Mouse (Mus musculus) frontal cortex, postnatal 10 days (tissue): ENCODE data around the gene Mmp15.

ENCODE experiments used
- DNase-seq, 2 experiments: peaks; one replicate each; pipeline ENCODE4 v3.0.0; 2022; ENCODE audit warnings: low spot score in 2 of 2, mixed read lengths in 1 of 2

The Mmp15 gene

DNA sequence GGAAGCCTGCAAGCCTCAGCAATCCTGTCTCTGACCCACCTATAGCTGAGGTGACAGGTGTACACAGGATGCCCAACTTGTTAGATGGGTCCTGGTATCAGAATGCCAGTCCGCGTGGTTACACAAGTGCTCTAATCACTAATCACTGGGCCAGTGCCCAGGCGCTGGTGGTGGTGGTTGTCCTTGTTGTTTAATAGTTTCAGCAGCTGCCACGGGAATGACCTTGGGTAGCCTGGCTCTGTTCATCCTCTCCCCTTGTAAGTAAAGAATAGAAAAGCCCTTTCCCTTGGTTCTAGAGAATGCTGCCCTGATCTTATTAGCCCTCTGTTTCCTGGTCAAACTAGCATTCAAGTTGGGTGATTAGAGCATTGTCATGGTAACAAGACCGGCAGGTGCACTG lies 10.3 kb upstream of the Mmp15 start:
- DNase-seq, result no peak

- no peak for DNase-seq
These were observed 7.4 kb upstream of the Mmp15 start for GRCm38 (mm10) chr8:95344668-95345067.

DNA sequence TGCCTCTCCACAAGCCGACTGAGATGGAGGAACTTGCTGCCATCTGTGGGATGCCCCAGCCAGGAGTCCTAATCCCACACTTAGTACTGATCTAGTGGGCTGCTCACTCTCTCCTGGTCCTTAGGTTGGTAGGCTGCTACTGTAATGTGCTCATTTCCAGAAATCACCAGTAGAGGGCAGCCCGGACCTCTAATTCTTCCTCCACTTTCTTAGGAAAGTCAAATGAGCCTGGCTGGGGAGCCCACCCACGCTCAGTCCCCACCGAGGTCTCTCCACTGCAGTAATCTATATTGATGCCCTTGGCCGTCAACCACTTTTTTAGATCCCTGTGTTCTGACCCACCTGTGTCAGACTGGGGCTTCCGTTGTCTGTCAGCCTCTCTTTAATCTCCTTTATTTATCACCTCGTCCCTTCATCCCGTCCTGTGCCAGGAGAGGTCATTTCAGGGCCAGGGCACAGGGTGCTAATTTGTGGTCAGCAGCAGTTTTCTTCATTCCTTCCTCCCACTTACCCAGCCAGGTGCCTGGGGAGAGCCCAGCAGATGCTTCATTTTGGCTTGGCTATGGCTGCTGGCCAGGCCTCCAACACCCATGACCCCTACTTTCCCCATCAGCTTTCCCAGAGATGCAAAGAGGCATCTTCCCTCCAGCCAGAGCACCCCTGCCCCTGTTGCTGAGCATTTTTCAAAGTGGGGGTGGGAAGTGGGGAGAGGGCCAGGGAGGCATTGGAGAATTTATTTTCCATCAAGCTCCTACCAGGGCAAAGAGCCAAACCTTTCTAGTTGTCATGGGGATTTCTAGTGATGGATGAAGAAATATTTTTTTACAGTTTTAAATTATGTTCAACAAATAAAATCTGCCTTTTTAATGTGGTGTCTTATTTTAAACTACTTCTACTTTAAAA lies 5.2 kb upstream of the Mmp15 start:
- peak; percentile 75 to 78 for DNase-seq

DNA sequence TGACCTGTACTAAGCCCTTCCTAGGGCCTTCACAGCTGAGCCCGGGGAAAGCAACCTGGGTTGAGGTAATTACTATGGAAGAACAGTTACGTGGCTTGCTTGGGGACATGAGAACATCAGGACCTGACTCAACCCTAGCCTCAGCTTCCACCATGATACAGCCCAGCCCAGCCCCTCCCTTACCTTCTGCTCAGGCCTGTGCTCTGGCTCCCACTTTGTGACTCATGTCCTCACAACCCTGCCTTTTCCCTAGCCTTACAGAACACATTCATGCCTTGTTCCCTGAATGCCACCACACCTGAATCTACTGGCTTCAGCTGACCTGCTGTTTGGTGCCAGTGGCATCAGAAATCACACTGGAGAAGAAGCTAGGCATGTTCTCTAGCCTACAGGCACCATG lies 3.7 kb upstream of the Mmp15 start:
- no peak for DNase-seq

DNA sequence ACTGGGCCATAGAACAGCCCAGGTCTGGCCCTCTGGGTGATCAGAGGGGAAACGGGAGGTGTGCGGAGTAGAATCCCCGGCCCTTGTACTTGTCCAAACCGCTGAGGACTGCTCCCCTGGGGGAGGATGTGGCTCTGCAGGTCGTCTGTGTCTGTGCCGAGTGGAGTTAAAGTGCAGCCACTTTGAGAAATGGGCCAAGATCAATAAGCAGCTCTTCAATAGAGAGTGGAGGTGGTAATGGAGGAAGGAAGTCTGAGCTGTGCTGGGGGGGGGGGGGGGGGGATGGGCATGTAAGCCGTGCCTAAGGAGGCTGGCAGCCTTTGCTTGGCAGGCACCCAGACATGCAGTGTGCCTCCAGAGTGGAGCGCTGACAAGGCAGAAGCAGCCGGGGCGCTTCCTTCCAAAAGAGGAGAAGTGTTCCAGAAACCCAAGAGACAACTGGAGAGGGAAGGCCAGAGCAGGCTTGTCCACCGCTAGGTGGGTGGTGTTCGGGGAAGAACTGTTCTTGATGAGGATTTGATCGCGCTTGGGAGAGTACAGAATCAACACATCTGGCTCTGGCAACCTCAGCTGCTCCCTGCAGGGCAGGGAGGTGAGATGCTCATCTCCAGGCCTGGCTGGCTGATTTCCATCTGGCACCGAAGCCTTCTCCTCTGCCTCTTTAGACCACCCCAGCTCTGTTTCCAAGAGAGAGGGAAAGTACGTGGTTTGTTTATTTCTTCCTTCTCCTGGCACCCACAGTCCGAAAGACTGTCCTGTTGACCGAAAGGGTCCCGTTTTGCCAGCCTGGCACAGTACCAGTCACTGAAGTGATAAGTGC lies 3.0 kb upstream of the Mmp15 start:
- DNase-seq, result peak; percentile 75 to 80

GRCm38 (mm10) chr8:95351461-95351860 lies 607 bp upstream of the Mmp15 start:
- DNase-seq, result no peak

DNA sequence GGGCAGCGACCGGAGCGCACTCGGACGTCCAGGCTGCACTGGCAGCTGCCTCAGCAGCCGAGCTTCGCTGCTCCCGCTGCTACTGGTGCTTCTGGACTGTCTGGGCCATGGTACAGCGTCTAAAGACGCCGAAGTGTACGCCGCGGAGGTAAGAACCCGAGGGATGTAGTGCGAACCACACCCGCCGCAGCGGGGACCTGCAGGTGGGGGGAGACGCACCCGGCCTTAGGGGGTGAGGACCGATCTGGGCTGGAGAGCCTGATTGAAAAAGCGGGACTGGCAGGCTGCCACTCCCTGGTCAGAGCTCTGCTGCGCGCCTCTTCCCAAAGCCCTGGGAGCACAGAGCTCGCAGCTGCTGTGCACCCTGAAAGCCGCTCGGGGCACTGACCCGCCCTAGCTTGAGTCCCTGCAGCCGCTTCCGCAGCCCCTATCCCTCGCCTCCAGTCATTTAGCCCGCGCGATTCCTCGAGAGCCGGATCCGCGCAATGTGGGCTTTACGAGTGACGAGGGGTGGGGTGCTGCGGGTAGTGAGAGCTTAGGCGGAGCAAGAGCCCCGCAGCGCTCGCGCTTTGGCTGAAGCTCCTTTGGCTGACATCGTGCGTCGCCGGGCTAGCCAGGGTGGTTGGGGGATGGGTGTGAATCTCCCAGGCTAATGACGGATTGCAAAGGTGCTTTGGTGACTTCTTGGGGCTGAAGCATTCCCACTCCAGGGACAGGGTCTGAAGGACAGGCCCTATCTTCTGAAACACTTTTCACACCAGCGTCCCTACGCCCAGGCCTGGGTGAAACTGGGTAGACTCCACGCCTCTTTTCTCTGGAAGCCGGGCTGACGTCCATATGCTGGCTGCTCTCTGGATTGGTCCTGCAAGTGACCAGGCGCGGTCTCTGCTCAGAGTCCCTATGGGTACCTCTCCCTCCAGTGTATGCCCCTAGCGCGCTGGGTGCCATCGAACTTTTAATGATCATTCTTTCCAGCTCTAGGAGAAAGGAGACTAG lies 1.1 kb downstream of the Mmp15 start:
- DNase-seq, result peak in 1 of 2 experiments; percentile 48

- DNase-seq, result no peak
These were observed 2.5 kb downstream of the Mmp15 start for GRCm38 (mm10) chr8:95354606-95355005.

GRCm38 (mm10) chr8:95358550-95359411 lies 6.7 kb downstream of the Mmp15 start:
- DNase-seq, result no peak

GRCm38 (mm10) chr8:95360181-95361015 lies 8.3 kb downstream of the Mmp15 start:
- no peak for DNase-seq

DNA sequence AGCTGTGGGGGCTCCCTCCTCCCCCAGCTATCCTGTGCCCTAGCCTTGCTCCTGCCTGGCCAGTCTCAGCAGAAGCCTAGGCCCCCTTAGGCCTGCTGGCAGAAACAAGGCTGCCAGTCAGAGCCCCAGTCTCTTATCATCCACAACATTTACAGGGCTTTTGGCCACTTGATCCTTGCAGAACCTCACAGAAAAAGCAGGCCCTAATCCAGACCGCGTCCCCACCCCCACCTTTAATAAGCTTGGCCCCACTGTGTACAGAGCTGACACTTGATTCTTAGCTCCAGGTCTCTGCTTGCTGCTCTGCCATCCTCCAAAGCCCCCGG lies 8.9 kb downstream of the Mmp15 start:
- DNase-seq, result no peak

- no peak for DNase-seq
These were observed 10.2 kb downstream of the Mmp15 start for GRCm38 (mm10) chr8:95362272-95362671.

DNA sequence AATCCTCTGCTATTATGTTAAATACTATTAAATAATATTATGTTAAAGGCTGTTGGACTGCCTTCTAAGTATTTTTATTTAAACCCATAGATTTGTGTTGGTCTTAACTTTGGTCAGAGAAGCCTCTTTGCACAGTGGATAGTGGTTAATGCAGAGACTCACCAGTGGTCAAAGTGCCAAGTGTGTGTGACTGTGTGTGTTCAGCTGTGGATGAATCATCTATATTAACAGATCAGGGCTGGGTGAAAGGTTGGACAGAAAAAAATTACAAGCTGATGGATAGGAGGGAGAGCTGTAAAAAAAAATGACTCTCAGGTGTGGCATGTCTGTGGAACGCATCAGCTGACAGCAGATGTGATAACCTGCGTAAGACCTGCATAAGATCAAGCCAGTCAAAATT lies 11.8 kb downstream of the Mmp15 start:
- no peak for DNase-seq

GRCm38 (mm10) chr8:95369581-95370326 lies 17.7 kb downstream of the Mmp15 start:
- DNase-seq, result no peak

GRCm38 (mm10) chr8:95373389-95374002 lies 21.4 kb downstream of the Mmp15 start:
- DNase-seq, result no peak

DNA sequence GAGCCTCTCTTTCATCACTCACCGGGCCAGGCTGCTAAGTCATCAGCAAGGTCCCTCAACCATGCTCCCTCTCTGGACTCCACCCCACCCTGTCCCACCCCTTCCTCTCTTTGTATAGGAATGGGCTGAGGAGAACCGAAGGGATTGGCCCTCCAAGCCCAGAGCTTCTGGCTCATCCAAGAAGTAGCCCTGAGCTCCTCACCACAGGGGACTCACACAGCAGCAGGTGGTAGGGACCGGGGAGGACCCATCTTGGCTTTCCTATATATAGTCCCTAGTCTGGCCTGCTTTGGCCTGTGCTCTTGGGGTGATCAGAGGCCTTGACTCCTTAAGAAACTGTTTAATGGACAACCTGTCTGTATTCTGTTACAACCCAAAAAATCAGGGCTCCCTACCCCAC lies 22.4 kb downstream of the Mmp15 start:
- no peak for DNase-seq

DNA sequence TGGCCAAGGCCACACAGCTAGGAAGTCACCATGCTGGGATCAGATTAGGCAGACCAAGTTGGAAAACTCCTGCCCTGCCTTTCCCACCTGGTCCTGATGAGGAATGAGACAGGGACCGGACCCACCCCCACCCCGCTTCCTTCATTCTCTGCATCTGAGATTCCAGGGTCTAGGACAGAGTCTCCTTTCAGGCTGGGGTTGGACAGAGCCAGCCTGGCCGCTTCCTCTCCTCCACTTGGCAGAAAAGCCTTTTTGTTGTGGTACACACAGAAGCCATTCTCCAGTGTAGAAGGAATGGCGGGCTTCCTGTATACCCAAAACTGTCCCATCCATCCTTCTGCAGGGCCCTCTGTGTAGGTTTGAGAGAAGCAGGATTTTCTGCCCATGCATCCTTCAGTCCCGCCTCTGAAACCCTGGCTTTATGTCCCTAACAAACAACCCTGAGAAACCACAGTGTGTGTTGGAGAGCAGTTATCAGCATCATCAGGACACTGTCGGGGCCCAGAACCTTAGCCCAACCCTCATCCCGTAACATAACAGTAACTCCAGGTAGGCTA lies 23.4 kb downstream of the Mmp15 start:
- no peak for DNase-seq

DNA sequence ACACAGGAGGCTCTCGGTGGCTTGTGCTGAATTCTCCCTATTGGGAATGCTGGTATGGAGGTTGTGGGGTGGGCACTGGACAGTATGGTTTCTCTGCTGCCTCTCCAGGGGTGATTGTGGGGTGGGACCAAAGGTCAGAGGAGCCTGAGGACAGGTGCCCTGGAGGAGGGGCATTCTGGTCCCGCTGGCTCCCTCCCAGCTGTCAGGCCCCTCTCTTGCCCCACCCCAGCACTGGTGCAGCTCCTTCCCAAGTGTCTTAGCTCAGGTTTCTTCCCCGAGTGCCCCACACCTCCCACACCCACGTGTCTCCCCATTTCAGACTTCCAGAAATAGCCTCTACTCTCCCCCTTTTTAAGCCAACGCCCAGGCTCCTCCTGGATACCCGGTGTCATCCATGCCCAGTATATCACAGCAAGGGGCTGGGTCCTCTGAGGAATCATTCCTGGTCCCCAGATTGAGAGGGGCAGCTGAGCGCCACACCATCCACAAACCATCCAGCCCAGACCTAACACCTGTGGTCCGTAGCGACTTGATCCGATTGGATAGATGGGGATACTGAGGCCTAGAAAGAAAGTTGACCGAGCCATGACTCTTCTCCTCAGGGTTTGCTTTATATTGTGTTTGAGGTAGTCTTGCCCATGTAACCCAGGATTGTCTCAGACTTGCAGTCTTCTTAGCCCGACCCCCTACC lies 24.4 kb downstream of the Mmp15 start:
- no peak for DNase-seq
